Mouse (Mus musculus): ENCODE data around the gene Gm20388.
A peak's percentile ranks its signal among the peaks of the same experiment; 100 is the strongest.

The Gm20388 gene

DNA sequence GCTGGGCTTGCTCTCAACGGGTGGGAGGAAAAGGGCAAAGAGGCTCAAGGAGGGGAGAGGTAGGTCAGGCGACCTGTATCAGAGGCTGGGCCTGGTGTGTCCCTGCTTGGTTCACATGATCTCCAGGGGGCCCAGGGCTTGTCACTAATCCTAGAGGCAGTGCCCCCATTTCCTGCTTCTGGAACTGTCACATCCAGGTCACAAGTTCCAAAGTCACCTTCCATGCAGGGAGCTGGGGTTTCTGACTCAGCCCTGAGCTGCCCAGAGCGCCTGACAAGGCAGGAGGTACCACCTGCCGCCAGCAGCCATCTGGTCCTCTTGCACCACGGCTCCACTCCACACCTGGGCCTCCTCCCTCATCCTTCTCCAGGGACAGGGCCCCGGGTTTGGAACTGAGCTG is 473.1 kb downstream of the Gm20388 start:
- DNase-seq (ENCODE audit: low read depth, low spot score), result no peak

GRCm38 (mm10) chr8:120384745-120385144 is 474.1 kb downstream of the Gm20388 start:
- DNase-seq (ENCODE audit: low read depth, low spot score), result no peak

GRCm38 (mm10) chr8:120388246-120388645 is 477.6 kb downstream of the Gm20388 start:
- no peak for DNase-seq (ENCODE audit: low read depth, low spot score)

- no peak for DNase-seq (ENCODE audit: low read depth, low spot score)
Observed at GRCm38 (mm10) chr8:120390598-120390997, 480.0 kb downstream of the Gm20388 start.

DNA sequence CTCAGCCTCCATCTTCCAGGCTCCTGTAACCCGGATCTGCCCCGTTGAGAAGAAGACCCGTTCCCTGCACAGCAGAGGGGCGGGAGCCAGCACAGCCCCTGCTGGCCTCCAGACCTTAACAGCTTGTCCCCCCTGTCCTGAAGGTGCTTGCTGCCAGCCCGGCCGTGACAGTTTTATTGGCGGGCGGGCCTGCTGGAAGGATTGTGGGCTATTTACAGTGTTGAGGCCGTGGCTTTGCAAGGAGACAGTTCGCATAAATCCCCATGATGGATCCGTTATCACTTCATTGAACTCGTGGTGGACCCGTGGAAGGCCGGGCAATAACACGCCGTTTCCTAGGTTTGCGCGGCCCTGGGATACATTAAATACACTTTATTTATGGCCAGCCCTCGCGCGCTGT is 481.2 kb downstream of the Gm20388 start:
- no peak for DNase-seq (ENCODE audit: low read depth, low spot score)

DNA sequence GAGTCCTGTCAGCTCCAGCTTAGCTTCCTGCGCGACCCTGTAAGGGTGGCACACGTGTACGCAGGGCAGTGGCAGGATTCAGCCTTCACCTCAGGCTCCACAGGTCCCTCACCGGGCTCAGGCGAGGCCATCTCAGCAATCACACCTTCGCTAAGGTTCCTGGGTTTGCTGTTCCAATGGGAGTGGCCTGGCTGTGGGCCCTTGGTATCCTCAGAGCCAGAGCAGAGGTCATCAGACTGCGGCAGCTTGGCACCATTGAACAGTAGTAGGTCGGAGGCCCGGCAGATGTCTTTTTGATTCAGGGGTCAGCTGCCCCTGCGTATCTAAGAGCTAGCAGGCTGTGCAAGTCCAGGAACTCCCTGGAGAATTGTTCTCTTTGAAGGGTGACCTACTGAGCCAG is 482.4 kb downstream of the Gm20388 start:
- DNase-seq (ENCODE audit: low read depth, low spot score), result no peak

GRCm38 (mm10) chr8:120393871-120394275 is 483.2 kb downstream of the Gm20388 start:
- DNase-seq (ENCODE audit: low read depth, low spot score), result no peak

GRCm38 (mm10) chr8:120395892-120396291 is 485.3 kb downstream of the Gm20388 start:
- DNase-seq (ENCODE audit: low read depth, low spot score), result no peak

DNA sequence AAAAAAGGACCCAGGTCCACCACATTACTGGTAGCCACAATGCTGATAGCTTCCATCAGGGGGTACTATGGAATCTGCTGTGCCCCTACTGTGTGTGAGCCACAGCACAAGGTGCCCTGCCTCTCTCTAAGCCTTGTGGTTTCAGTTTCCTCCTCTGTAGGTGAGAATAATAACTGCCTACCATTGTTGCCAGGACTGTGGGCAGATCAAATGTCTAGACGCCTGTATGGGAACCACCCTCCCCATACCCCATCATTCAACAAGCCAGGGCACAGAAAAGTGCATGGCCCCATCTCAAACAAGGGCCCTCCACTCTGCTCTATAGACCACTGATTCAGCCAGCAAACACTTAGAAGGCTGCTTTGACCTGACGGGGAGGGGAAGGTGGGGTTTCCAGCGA is 486.1 kb downstream of the Gm20388 start:
- DNase-seq (ENCODE audit: low read depth, low spot score), result peak; percentile 41

DNA sequence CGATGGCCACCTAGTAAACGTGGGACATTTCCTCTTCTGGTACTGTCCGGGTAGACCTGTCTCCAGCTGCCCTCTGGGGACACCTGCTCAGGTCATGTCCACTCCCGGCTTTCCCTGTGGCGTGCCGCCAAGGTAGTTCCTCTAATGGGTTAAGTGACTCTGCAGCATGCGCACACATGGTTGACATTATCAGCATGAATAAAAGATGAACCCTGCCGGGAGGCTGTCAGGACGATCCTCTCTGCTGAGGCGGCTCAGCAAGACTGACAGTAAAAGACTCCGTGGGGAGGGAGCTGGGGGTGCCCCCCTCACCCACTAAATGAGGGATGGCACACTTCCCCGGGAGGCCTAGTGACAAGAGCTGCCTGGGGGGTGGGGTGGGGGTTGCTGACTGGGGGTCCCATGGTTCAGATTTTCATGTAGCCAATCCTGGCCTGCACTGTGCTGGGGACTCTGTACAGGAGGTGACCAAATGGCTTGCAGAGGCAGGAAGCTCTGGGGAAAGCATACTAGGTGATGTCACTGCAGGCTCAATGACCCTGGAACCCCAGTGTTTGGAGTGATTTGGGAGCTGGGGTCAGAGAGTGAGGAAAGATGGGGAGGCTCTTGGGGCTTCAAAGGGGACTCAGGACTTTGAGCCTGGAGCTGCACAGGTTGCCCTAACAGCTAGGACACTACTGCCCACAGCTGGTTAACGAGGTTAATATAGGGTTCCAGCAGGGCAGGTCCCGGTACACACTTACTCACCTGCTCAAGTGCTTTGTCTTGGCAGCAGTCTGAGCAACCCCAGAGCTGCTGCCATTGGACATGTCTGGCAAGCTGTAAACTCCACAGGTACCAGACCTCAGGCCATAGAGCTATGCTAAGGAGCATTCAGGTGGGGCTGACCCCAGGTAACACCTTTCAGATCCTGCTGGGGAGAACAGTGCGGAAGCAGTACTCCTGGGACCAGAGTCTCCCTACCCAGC is 487.1 kb downstream of the Gm20388 start:
- no peak for DNase-seq (ENCODE audit: low read depth, low spot score)

GRCm38 (mm10) chr8:120399212-120399934 is 488.7 kb downstream of the Gm20388 start:
- no peak for DNase-seq (ENCODE audit: low read depth, low spot score)

DNA sequence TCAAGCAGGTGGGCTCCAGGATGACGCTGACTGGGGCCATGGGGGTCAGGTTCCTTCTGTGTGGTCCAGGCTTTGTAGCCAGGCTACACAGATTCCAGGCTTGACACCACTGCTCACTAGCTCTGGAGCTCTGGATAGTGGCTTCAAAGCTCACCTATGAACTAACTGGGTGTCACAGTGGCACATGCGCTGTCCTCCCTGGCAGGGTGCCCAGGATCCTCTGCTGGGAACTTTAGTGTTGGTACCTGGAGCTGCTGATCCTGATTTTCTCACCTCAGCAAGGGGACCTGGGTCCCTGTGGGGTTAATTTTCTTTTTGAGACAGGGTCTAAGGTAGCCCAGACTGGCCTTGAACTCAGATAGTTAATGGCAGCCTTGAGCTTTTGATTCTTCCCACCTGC is 490.6 kb downstream of the Gm20388 start:
- no peak for DNase-seq (ENCODE audit: low read depth, low spot score)

DNA sequence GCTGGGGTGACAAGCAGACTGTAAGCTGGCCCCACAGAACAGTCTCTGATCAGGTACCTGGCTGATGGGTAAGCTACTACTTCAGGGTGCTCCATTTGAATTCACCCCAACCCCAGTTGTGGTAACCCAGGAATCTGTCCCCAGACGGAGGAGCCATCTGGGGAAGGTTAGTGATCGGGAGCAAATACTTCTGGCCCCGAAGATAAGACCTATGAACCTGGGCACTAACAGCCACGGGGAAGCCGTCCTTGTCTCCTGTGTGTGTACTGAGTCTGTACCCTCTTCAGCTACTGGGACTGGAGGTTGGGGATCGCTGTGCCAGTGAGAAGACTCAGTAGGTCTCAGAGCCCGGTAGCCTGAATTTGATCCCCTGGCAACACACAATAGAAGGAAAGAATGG is 491.1 kb downstream of the Gm20388 start:
- DNase-seq (ENCODE audit: low read depth, low spot score), result no peak

- DNase-seq (ENCODE audit: low read depth, low spot score), result peak; percentile 56
Observed at GRCm38 (mm10) chr8:120403606-120404269, 493.1 kb downstream of the Gm20388 start.

GRCm38 (mm10) chr8:120404609-120405036 is 494.0 kb downstream of the Gm20388 start:
- peak; percentile 27 for DNase-seq (ENCODE audit: low read depth, low spot score)

DNA sequence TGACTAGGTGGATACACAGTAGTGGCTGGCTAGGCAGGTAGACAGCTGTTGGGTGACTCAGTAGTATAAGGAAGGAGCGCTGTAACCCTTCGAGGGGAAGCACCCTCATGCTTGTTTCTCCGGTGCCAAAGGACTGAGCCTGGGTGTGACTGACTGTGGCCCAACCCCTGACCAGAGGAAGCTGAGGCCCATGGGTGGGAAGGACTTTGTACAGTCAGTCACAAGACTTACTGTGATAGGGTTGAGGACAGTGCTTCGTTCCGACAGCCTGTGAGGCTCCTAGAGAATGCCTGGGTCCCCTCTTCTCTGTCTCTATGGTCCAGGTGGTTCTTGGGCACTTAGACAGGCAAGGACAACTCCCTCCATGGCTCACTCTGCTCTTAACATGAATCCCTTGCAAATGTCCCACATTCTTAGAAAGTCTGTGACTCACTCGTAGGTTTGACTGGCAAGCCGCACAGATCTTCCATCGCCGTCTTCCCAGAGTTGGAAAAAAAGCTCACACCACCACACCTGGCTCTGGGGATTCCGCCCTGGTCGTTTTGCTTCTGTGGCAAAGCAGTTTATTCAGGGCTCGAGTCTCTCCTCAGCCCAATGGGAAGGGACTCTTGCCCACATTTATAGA is 495.5 kb downstream of the Gm20388 start:
- no peak for DNase-seq (ENCODE audit: low read depth, low spot score)

DNA sequence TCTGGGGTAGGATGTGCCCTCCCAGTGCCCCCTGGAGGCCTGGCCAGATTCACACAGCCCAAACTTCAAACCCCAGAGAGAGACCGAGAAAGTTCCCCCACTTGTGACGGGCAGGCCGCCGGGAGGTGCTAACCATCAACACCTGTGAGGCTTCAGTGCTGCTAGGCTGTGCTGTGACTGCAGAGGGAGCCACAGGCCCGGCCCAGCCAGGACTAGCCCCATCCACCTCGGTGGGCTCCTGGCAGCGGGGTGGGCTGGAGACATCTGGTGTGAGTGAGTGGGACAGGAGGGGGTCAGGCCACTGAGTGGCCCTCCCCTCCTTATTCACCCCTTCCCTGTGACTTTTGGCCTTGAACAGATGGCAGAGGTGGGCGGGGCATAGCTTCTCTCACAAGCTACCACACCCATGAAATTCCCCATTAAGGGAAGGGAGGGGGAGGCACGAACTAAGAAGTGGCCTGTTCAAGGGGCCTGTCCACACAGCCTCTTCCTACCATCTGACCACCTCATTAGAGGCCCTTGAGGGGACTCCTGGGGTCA is 497.1 kb downstream of the Gm20388 start:
- DNase-seq (ENCODE audit: low read depth, low spot score), result no peak

- DNase-seq (ENCODE audit: low read depth, low spot score), result no peak
Observed at GRCm38 (mm10) chr8:120408241-120409215, 497.9 kb downstream of the Gm20388 start.

DNA sequence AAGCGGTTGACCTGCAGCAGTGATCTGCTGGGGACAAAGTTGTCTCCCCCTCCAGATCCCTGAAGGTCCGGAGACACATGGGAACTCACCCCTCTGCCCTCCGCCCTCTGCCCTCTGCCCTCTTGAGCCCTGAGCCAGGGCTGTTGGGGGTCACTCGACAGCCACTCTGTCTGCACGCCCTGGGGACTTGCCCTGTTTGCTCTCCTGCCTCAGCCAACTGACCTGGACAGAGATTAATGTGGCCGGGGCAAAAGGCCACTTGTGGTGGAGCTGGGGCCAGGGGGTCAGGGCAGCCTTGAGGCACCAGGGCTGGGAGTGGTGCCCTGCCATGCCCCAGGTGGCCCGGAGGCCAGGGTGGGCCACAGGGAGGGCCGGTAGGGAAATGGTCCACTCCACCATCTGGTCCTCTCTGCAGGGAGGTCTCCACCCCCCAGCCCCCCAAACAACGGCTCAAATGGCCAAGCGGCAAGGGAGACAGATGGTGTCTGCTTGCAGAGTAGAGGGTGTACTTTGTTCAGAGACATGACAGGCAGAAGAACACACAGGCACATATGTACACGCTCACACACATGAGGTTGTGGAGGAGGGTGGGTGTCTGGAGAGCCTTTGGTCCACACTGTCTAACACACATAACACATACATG is 498.9 kb downstream of the Gm20388 start:
- DNase-seq (ENCODE audit: low read depth, low spot score), result no peak

- DNase-seq (ENCODE audit: low read depth, low spot score), result no peak
Observed at GRCm38 (mm10) chr8:120411059-120411458, 500.4 kb downstream of the Gm20388 start.

Measured in CD4-positive helper T cell, adult 2 months (primary cell).